Mouse (Mus musculus): Measurements from ENCODE around the gene Zfhx3.

Zfhx3 gene

GRCm38 (mm10) chr8:108440476-108440875 is 498.0 kb downstream of the Zfhx3 start:
- no peak for DNase-seq (ENCODE audit: extremely low read depth, low read depth)

GRCm38 (mm10) chr8:108450847-108451246 is 508.4 kb downstream of the Zfhx3 start:
- no peak for DNase-seq (ENCODE audit: extremely low read depth, low read depth)

- no peak for DNase-seq (ENCODE audit: extremely low read depth, low read depth)
Measured at GRCm38 (mm10) chr8:108454561-108455311, 512.3 kb downstream of the Zfhx3 start.

- no peak for DNase-seq (ENCODE audit: extremely low read depth, low read depth)
Measured at GRCm38 (mm10) chr8:108466653-108467052, 524.2 kb downstream of the Zfhx3 start.

GRCm38 (mm10) chr8:108467172-108468035 is 525.0 kb downstream of the Zfhx3 start:
- no peak for DNase-seq (ENCODE audit: extremely low read depth, low read depth)

- no peak for DNase-seq (ENCODE audit: extremely low read depth, low read depth)
Measured at GRCm38 (mm10) chr8:108470269-108470668, 527.8 kb downstream of the Zfhx3 start.

GRCm38 (mm10) chr8:108474556-108474955 is 532.1 kb downstream of the Zfhx3 start:
- DNase-seq (ENCODE audit: extremely low read depth, low read depth) = no peak

- DNase-seq (ENCODE audit: extremely low read depth, low read depth) = no peak
Measured at GRCm38 (mm10) chr8:108478131-108478530, 535.7 kb downstream of the Zfhx3 start.

GRCm38 (mm10) chr8:108480141-108480540 is 537.7 kb downstream of the Zfhx3 start:
- DNase-seq (ENCODE audit: extremely low read depth, low read depth) = no peak

- DNase-seq (ENCODE audit: extremely low read depth, low read depth) = no peak
Measured at GRCm38 (mm10) chr8:108481167-108481815, 538.8 kb downstream of the Zfhx3 start.

- DNase-seq (ENCODE audit: extremely low read depth, low read depth) = no peak
Measured at GRCm38 (mm10) chr8:108496101-108496500, 553.7 kb downstream of the Zfhx3 start.

- DNase-seq (ENCODE audit: extremely low read depth, low read depth) = no peak
Measured at GRCm38 (mm10) chr8:108506779-108507178, 564.3 kb downstream of the Zfhx3 start.

- DNase-seq (ENCODE audit: extremely low read depth, low read depth) = no peak
Measured at GRCm38 (mm10) chr8:108507769-108508168, 565.3 kb downstream of the Zfhx3 start.

GRCm38 (mm10) chr8:108510641-108511325 is 568.3 kb downstream of the Zfhx3 start:
- DNase-seq (ENCODE audit: extremely low read depth, low read depth) = no peak

GRCm38 (mm10) chr8:108518116-108518515 is 575.7 kb downstream of the Zfhx3 start:
- DNase-seq (ENCODE audit: extremely low read depth, low read depth) = no peak

- DNase-seq (ENCODE audit: extremely low read depth, low read depth) = no peak
Measured at GRCm38 (mm10) chr8:108522050-108522449, 579.6 kb downstream of the Zfhx3 start.

- no peak for DNase-seq (ENCODE audit: extremely low read depth, low read depth)
Measured at GRCm38 (mm10) chr8:108529421-108529820, 587.0 kb downstream of the Zfhx3 start.

- DNase-seq (ENCODE audit: extremely low read depth, low read depth) = no peak
Measured at GRCm38 (mm10) chr8:108535121-108535876, 592.9 kb downstream of the Zfhx3 start.

- DNase-seq (ENCODE audit: extremely low read depth, low read depth) = no peak
Measured at GRCm38 (mm10) chr8:108536186-108536585, 593.7 kb downstream of the Zfhx3 start.

GRCm38 (mm10) chr8:108536911-108537351 is 594.5 kb downstream of the Zfhx3 start:
- no peak for DNase-seq (ENCODE audit: extremely low read depth, low read depth)
